Mouse (Mus musculus) liver, embryonic 16.5 days (tissue): ENCODE measurements around the gene Sh2b1. TPM values are rescaled to one million over a fixed set of nuclear protein-coding genes. Genes with fewer than 3 reads are reported as not detected.

Experiments used
- ATAC-seq: fragments of 200-750 bp; cut with Nextera tagmentation; 2 replicates; pipeline ENCODE4 v1.8.0; 2017; ENCODE audit warnings: low read depth, mild to moderate bottlenecking, moderate number of reproducible peaks, moderate library complexity
- H3K27ac ChIP-seq: fragments of 300-500 bp; sonication (generic); 2 replicates; pipeline ENCODE4 v1.5.1; 2014; ENCODE audit warnings: mild to moderate bottlenecking, low read length
- H3K27me3 ChIP-seq: fragments of 300-500 bp; sonication (generic); 2 replicates; pipeline ENCODE4 v1.6.1; 2014; ENCODE audit warnings: low read depth, low read length, mixed read lengths; ENCODE audit not compliant: control insufficient read depth, insufficient read depth
- H3K36me3 ChIP-seq: fragments of 300-500 bp; sonication (generic); 2 replicates; pipeline ENCODE4 v1.6.1; 2014; ENCODE audit warnings: mild to moderate bottlenecking; ENCODE audit not compliant: control insufficient read depth, insufficient read depth
- H3K4me1 ChIP-seq: fragments of 300-500 bp; sonication (generic); 2 replicates; pipeline ENCODE4 v1.6.1; 2014; ENCODE audit warnings: low read depth, low read length, mixed read lengths; ENCODE audit not compliant: control insufficient read depth
- H3K4me2 ChIP-seq: fragments of 300-500 bp; sonication (generic); 2 replicates; pipeline ENCODE4 v1.6.1; 2014; ENCODE audit warnings: low read depth, low read length, mixed read lengths
- H3K4me3 ChIP-seq: fragments of 300-500 bp; sonication (generic); 2 replicates; pipeline ENCODE4 v1.5.1; 2014; ENCODE audit warnings: low read depth, mild to moderate bottlenecking, low read length
- H3K9ac ChIP-seq: fragments of 300-500 bp; sonication (generic); 2 replicates; pipeline ENCODE4 v1.6.1; 2014; ENCODE audit warnings: low read depth, low read length
- H3K9me3 ChIP-seq: fragments of 300-500 bp; sonication (generic); replicated peaks from 2 replicates; pipeline ENCODE4 v1.6.1; 2016; ENCODE audit warnings: low read length; ENCODE audit not compliant: control insufficient read depth
- WGBS: fragments of 180-500 bp; shearing (Covaris S2); extraction: QIAGEN DNeasy Blood & Tissue Kit; methylation state at CpG from one replicate; pipeline ENCODE4 v1.1.7; 2014; ENCODE audit not compliant: insufficient replicate concordance; 5-methylcytosine and 5-hydroxymethylcytosine counted together
- polyA plus RNA-seq: library from polyadenylated mRNA; unstranded; fragments of >200 nt; fragmentation: Nextera tagmentation; extraction: Ambion mirVana; gene quantifications from 2 replicates; pipeline ENCODE4 v1.2.1, GENCODE M21; 2015

Gene Sh2b1
- polyA plus RNA-seq, 1 experiment from 2014 or later: 14.5 TPM

- 24% methylated on average over 4 of the region's 4 CpGs for WGBS
- no peaks in the 10 kb centered on the region for H3K9me3 ChIP-seq
- H3K4me3 ChIP-seq: peak overlapping the region; percentile 5; the same call in 1 of the 2 replicates
- peak overlapping the region; percentile 49; the same call in 1 of the 2 replicates for H3K27ac ChIP-seq
- 0 out of 2 replicates have a peak overlapping the region, but pooled peaks have one; percentile 24 for H3K4me2 ChIP-seq
- H3K27me3 ChIP-seq: no peaks in the 10 kb centered on the region
- H3K4me1 ChIP-seq: peaks cover 22% of the 10 kb centered on the region
- peaks cover 26% of the 10 kb centered on the region for H3K36me3 ChIP-seq
- ATAC-seq: no peak
- H3K9ac ChIP-seq: no peak overlapping the region
These were observed 3.4 kb downstream of the Sh2b1 start for GRCm38 (mm10) chr7:126471853-126472252.

DNA sequence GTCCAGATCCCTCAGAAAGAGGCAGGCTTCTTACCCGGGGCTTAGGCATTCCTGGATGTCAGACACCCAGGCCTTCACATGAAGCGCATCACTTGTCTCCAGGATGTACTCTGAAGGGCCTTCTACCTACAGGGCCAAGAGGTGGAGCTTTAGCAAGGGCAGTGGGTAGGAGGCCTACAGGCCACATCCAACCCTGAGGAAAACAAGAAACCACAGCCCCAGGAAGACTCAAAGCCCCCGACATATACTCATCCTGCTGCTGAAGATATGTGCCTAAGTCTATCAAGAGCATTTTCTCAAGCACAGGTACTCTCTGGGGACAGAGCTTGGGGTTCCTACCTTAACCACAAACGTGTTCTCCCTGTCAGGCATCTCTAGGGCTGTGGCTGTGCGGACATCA is 3.9 kb downstream of the Sh2b1 start:
- Histone ChIP-seq H3K36me3 (peaks cover 26% of the 10 kb centered on the region), H3K27ac (no peak overlapping the region; the same call in 1 of the 2 replicates), H3K4me3 (no peak overlapping the region), H3K9ac (no peak overlapping the region), H3K4me1 (peaks cover 21% of the 10 kb centered on the region), H3K4me2 (no peak overlapping the region), H3K9me3 (no peaks in the 10 kb centered on the region), H3K27me3 (no peaks in the 10 kb centered on the region)
- no peak for ATAC-seq
- WGBS: 58% methylated on average over 5 of the region's 5 CpGs

DNA sequence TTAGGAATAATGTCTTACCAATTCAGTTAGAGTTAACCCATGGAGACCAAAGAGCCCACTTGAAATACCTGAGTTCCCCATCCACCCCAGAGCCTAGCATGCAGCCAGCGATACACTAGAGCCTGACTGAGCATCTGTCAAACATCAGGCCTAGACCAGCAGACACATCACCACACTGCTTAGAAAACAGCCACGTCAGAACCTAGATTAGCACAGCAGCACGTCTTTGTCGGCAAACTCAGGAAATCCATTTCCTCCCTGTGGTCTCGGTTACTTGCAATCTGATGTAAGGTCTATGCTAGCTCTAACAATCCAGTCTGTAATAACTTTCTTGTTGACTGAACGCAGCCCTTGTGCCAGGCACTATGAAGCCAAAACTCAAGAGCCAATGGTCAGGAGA is 5.1 kb downstream of the Sh2b1 start:
- H3K4me3 ChIP-seq: no peak overlapping the region
- H3K9me3 ChIP-seq: no peaks in the 10 kb centered on the region
- peaks cover 26% of the 10 kb centered on the region for H3K36me3 ChIP-seq
- peaks cover 19% of the 10 kb centered on the region for H3K4me1 ChIP-seq
- 0 out of 2 replicates have a peak overlapping the region, but pooled peaks have one; percentile 3 for H3K27ac ChIP-seq
- H3K4me2 ChIP-seq: no peak overlapping the region
- H3K9ac ChIP-seq: no peak overlapping the region
- H3K27me3 ChIP-seq: no peaks in the 10 kb centered on the region
- WGBS: 30% methylated on average over 6 of the region's 6 CpGs
- ATAC-seq: no peak

DNA sequence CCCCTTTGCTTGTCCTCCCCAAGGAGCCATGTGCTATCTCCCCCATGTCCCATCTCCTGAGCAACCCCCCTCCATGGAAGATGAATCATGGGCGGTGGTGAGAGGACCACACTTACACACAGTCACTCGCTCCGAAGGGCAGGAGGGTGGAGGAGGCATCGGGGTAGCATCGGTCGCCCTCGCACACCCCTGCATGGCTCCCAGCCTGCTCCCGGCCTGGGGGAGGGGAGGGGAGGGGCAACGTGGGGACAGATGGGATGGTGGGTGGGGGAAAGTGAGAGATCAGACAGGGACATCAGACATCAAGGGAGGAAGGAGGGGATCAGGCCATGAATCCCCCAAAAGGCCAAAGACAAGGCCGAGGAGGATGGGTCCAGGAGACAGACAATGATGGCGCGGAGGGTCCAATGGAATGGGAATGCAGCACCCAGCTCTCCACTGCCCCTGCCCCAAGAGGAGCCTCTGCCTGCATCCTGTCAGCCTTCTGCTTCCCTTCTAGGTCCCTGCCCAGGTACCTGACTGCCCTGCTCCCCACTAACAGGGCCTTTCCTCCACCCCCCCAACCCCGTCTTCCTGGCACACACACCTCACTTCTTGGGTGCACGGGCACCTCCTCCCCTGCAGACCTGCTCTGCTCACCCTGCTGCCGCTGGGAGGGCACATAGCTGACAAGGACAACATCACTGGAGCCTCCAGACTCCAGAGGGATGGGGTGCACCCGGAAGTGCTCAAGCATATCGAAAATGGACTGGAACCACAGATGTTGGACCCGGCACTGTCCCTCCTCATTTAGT is 7.2 kb downstream of the Sh2b1 start:
- ATAC-seq: no peak
- WGBS: 83% methylated on average over 18 of the region's 18 CpGs
- no peak overlapping the region for H3K4me2 ChIP-seq
- H3K9me3 ChIP-seq: no peaks in the 10 kb centered on the region
- H3K4me1 ChIP-seq: peaks cover 18% of the 10 kb centered on the region
- no peak overlapping the region for H3K9ac ChIP-seq
- no peak overlapping the region for H3K4me3 ChIP-seq
- peaks cover 26% of the 10 kb centered on the region for H3K36me3 ChIP-seq
- no peak overlapping the region for H3K27ac ChIP-seq
- H3K27me3 ChIP-seq: no peaks in the 10 kb centered on the region

DNA sequence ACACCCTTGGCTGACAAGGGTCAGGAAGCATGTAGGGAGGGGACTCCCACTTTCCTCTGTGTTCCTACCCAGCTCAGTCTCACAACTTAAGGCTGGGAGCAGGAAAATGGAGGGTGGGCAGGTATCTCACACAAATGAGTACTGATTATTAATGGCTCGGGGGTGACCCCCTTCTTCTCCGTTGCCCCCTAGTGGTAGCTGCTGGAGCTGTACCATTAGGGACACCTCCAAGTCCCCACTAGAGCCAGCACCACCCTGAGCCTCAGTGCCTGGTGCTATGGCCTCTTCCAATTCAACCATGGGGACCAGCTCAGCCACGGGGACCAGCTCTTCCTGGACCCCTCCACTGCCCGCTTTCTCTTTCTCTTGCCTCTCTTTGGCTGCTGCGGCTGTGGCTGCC is 8.0 kb downstream of the Sh2b1 start:
- Histone ChIP-seq H3K4me2 (no peak overlapping the region), H3K4me3 (no peak overlapping the region), H3K36me3 (peaks cover 26% of the 10 kb centered on the region), H3K4me1 (peaks cover 12% of the 10 kb centered on the region), H3K9me3 (no peaks in the 10 kb centered on the region), H3K27ac (no peak overlapping the region), H3K9ac (no peak overlapping the region), H3K27me3 (no peaks in the 10 kb centered on the region)
- peak; percentile 24; the same call in 1 of the 2 replicates for ATAC-seq
- 54% methylated on average over 5 of the region's 5 CpGs for WGBS

DNA sequence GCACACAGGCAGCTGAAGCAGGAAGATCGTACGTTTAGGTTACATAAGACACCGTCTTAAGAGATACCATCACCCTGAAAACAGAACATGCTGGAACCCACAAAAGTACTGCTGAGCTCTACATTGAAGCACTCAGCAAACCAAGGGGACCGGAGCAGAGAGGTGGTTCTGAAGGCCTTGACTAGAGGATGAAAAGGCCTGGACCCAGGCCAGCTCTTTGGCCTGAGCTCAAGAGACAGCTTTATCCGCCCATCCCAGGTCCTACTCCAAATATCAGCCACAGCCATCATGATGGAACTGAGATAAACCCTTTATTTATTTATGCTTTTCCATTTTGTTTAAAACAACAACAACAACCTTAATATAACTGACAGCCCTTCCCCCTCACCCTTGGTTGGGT is 8.5 kb downstream of the Sh2b1 start:
- Histone ChIP-seq H3K4me3 (no peak overlapping the region), H3K36me3 (peaks cover 26% of the 10 kb centered on the region), H3K4me2 (no peak overlapping the region), H3K9ac (no peak overlapping the region), H3K27me3 (no peaks in the 10 kb centered on the region), H3K27ac (no peak overlapping the region), H3K9me3 (no peaks in the 10 kb centered on the region), H3K4me1 (peaks cover 12% of the 10 kb centered on the region)
- ATAC-seq: no peak
- 61% methylated on average over 5 of the region's 5 CpGs for WGBS

- no peaks in the 10 kb centered on the region for H3K9me3 ChIP-seq
- WGBS: 59% methylated on average over 9 of the region's 9 CpGs
- ATAC-seq: no peak
These were observed 9.1 kb downstream of the Sh2b1 start for GRCm38 (mm10) chr7:126466116-126466515.

GRCm38 (mm10) chr7:126465246-126466030 is 9.8 kb downstream of the Sh2b1 start:
- H3K4me1 ChIP-seq: peaks cover 12% of the 10 kb centered on the region
- no peaks in the 10 kb centered on the region for H3K27me3 ChIP-seq
- peaks cover 17% of the 10 kb centered on the region for H3K36me3 ChIP-seq
- no peak overlapping the region for H3K4me3 ChIP-seq
- H3K9me3 ChIP-seq: no peaks in the 10 kb centered on the region
- H3K27ac ChIP-seq: no peak overlapping the region
- no peak overlapping the region for H3K9ac ChIP-seq
- H3K4me2 ChIP-seq: no peak overlapping the region
- ATAC-seq: peak; percentile 49
- 26% methylated on average over 7 of the region's 7 CpGs for WGBS

More at GRCm38 (mm10) chr7:126466116-126466515, 9.1 kb downstream of the Sh2b1 start:
- Histone ChIP-seq H3K4me2 (no peak overlapping the region), H3K4me1 (peaks cover 12% of the 10 kb centered on the region), H3K4me3 (no peak overlapping the region), H3K27ac (no peak overlapping the region), H3K9ac (no peak overlapping the region), H3K36me3 (peaks cover 21% of the 10 kb centered on the region), H3K27me3 (no peaks in the 10 kb centered on the region)

GRCm38 (mm10) chr7:126464836-126465235 is 10.4 kb downstream of the Sh2b1 start:
- Histone ChIP-seq H3K4me1 (peaks cover 12% of the 10 kb centered on the region), H3K27me3 (no peaks in the 10 kb centered on the region)

More at GRCm38 (mm10) chr7:126464836-126465235, 10.4 kb downstream of the Sh2b1 start:
- ATAC-seq: no peak
- Histone ChIP-seq H3K36me3 (peaks cover 17% of the 10 kb centered on the region), H3K9me3 (no peaks in the 10 kb centered on the region), H3K4me3 (no peak overlapping the region), H3K9ac (no peak overlapping the region), H3K4me2 (no peak overlapping the region), H3K27ac (no peak overlapping the region)
- 54% methylated on average over 5 of the region's 5 CpGs for WGBS
